Mouse (Mus musculus) spleen, adult 12 weeks (tissue): ENCODE data around the gene Vmn1r139.
"Not testable (repeated sequence)": the region's sequence is repeated elsewhere in the genome, so short reads cannot be mapped to it uniquely, and the experiment has no call there.

ENCODE experiments used
- DNase-seq: peaks from one replicate; pipeline ENCODE4 v3.0.0; 2022; ENCODE audit warnings: low spot score

Vmn1r139 gene

DNA sequence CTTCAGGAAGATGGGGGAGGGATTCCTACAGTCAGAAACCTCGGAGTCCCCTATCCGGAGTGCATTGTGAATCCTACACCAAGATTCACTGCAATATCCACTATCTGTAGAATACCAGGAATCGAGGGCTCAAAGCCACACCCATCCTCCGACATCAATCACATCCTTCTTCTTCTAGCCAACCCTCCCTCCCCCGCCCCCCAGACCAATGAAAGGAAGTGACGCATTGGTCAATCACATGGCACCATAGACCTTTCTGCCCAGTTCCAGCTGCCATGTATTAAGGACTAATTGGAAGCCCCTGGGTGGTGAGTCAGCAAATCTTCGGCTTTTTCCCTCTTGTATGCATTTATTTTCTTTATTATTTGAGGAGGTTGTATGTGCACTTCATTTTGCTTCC lies at the start of gene Vmn1r139:
Gene Vmn1r139 (plus strand): TSS at position 301 of the 400 bp plus-strand sequence.
- DNase-seq = not testable (repeated sequence)

DNA sequence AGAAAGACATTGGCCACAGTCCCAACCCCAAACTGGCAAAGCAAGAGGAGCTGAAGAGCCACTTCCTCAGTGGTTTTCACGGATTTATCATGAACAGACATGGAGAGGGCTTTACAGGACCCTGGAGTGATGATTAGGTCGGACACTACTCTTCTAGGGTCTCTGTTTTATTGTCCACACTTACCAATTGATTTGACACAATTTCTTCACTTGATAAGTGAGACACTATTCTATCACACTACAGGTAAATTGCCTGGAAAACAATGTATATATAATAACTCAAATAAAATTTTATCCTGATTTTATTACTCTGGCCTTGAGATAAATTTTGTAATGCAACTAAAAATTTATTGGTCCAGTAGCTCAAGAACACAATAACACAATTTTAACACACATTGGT lies 40.1 kb upstream of the Vmn1r139 start, which contains the start of gene Vmn1r138:
Gene Vmn1r138 (minus strand): TSS at position 101 of the 400 bp plus-strand sequence.
- not testable (repeated sequence) for DNase-seq

DNA sequence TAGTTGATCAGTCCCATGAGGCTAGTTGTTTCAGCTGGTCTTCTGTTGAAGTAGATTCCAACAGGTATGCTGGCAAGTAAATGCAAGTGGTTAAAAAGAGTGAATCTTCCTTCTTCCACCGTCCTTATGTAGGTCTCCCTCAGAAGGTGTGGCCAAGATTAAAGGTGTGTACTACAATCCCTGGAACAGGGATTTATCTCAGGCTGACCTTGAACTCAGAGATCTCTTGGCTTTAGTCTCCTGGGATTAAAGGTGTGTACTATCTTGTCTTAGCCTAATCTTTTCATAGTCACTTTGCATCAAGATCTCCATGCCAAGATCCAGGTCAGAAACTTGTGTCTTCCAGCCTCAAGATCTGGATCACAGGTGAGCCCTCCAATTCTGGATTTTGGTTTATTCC lies 12.7 kb upstream of the Vmn1r139 start, which contains the start of gene Gm6176:
Gene Gm6176 (minus strand): TSS at position 101 of the 400 bp plus-strand sequence.
- DNase-seq = not testable (repeated sequence)

DNA sequence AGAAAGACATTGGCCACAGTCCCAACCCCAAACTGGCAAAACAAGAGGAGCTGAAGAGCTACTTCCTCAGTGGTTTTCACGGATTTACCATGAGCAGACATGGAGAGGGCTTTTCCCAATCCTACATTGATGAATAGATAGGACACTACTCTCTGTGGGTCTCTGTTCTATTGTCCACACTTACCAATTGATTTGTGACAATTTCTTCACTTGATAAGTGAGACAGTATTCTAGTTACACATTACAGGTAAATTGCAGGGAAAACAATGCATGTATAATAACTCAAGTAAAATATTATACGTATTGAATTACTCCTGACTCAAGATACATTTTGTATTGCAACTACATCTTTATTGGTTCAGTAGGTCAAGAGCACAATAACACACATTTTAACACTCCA lies 49.3 kb downstream of the Vmn1r139 start, which contains the start of gene Gm16451:
Gene Gm16451 (minus strand): TSS at position 101 of the 400 bp plus-strand sequence.
- DNase-seq = not testable (repeated sequence)

DNA sequence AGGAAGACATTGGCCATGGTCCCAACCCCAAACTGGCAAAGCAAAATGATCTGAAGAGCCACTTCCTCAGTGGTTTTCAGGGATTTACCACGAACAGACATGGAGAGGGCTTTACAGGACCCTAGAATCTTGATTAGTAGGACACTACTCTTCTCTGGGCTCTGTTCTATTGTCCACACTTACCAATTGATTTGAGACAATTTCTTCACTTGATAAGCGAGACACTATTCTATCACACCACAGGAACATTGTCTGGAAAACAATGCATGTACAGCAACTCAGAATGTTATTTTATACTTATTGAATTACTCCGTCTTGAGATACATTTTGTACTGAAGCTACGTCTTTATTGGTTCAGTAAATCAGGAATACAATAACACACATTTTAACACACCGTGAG lies 65.8 kb downstream of the Vmn1r139 start, which contains the start of gene Gm10666:
Gene Gm10666 (minus strand): TSS at position 101 of the 400 bp plus-strand sequence.
- not testable (repeated sequence) for DNase-seq
